Mouse (Mus musculus): ENCODE data around the gene Anapc7.

Anapc7 gene

DNA sequence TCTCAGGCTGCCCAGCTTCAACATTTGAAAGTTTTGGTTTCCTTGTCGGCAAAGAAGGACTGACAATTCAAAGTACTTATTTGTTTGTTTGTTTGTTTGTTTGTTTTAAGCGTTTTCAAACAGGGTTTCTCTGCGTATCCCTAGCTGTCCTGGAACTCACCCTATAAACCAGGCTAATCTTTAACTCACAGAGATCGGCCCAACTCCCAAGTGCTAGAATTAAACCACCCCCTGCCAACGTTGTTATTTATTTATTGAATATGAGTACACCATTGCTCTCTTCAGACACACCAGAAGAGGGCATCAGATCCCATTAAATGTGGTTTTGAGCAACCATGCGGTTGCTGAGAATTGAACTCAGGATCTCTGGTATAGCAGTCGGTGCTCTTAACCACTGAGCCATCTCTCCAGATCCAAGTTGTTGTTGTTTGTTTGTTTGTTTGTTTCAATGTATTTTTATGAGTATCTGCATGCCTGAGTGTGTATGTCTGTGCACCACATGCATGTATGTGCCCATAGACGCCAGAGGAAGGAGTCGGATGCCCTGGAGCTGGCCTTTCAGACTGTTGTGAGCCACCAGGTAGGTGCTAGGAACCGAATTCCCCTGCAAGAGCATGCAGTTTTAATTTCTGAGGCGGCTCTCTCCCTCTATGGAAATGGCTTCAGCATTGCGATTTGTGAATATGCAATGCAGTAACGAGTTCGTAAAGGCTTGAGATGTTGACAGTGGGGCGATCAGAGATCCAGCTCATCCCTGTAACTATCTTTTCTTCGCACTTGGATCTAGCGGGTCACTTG lies at the start of gene Anapc7:
Gene Anapc7 (plus strand): TSS at position 423 of the 798 bp plus-strand sequence.
- DNase-seq (ENCODE audit: extremely low spot score, low spot score) = no peak

DNA sequence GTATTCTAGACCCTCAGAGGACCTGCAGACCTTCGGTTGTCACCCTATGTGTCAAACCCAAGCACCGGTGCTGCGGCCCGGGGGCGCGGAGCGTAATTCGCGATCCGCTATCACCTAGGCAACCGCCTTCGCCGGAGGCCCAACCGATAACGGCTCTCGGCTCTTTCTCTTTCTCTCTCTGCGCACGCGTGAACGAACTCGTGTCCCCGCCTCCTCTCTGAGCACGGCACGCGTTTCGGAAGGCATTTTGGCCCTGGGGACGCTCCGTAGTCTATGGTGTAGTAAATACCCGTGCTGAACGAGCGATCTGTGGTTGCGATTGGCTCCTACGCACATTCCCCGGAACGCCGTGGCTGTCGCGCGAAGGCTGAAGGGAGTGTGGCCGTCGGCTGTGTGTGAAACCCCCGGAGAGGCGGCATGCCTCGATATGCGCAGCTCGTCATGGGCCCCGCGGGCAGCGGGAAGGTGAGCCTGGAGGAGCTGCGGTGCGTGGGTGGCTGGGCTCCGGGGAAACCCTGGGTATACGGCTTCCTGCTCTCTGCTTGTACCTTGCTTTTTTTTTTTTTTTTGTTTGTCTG lies 49.2 kb upstream of the Anapc7 start, which contains the start of gene Fam216a:
Gene Fam216a (minus strand): TSS at position 173 of the 578 bp plus-strand sequence.
- DNase-seq (ENCODE audit: extremely low spot score, low spot score) = peak; percentile 100

DNA sequence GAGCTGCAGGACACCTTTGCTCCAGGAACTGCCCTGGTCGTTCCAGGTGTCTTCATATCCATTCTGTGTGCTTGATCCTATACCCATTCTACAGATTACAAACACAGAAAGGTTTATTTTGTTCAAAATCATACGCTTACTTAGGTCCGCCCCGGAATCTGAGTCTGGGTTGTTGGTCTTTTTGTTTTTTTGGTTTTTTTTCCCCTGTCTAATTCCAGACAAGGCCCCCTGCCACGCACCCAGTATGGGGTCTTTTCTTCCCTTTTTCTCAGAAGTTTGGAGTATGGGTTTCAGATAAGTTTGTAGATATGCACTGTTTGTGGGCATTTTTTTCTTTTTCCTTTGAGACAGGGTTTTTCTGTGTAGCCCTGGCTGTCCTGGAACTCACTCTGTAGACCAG lies 48.6 kb upstream of the Anapc7 start:
- no peak for DNase-seq (ENCODE audit: extremely low spot score, low spot score)

DNA sequence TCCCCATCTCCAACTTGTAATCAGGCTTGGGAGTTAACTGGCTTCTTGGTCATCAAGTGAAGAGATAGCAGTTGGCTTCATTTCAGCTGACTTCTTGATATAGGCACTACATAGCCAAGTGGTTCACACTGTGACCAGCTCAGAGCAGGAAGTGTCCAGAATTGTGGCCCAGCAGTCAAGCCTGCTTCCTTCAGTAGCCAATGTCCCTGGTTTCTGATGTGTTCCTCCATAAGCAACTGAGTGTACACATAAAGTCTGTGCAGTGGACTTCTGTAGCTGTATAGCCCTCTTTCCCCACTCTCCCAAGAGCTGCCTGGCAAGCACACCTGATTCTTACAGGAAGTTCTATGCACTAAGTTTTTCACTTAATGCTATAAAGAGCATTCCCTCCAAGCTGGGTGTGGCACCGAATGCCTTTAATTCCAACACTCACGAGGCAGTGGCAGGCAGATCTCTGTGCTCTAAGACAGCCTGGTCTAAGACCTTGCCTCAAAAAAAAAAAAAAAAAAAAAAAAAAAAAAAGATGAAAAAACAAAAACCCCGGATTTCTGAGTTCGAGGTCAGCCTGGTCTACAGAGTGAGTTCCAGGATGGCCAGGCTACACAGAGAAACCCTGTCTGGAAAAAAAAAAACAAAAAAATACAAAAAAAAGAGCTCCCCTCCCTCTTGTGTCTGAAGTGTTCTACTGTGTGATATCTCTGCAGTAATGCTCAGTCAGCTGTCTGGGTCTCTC lies 44.2 kb upstream of the Anapc7 start:
- no peak for DNase-seq (ENCODE audit: extremely low spot score, low spot score)

DNA sequence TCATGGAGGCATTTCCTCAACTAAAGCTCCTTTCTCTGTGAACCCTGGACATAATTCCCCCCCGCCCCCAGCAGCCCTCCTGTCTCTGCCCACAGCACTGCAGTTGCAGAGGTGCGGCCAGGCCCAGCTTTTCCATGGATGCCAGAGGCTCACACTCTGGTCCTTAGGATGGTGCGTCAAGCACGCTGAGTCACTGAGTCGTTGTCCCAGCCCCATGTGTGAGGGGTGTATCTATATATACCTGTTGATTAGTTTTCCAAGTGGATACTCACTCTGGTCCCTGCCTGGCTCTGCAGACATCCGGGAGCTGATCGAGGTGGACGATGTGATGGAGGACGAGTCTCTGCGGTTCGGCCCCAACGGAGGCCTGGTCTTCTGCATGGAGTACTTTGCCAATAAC lies 43.3 kb upstream of the Anapc7 start:
- DNase-seq (ENCODE audit: extremely low spot score, low spot score) = no peak

DNA sequence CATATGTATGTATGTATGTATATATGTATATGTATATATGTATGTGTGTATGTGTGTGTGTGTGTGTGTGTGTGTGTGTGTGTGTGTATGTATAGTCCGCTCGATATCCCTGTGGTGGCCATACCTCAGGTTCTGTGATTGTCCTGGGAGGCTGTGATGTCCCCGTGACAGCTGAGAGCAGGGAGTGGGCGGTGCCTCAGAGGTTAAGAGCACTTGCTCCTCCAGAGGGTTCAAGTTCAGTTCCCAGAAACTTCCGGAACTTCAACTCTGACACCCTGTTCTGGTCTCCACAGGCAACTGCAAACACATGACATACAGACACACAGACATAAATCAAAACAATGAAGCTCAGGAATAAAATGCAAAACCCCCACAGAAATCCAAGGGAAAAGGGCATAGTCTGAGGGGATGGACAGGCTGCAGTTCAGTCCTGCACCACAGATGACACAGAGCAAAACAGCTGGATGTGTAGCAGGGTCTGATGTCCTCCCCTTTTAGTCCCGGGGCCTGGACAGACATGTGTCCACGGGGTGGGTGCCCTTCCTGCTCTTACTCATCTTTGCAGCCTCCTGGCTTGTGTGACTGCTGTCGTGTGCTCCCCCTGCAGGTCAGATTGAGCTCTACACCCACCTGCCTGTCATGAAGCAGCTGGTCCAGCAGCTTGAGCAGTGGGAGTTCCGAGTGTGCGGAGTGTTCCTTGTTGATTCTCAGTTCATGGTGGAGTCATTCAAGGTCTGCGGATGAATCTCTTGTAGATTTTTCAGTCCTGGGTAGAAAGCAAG lies 41.9 kb upstream of the Anapc7 start:
- peak; percentile 66 for DNase-seq (ENCODE audit: extremely low spot score, low spot score)

DNA sequence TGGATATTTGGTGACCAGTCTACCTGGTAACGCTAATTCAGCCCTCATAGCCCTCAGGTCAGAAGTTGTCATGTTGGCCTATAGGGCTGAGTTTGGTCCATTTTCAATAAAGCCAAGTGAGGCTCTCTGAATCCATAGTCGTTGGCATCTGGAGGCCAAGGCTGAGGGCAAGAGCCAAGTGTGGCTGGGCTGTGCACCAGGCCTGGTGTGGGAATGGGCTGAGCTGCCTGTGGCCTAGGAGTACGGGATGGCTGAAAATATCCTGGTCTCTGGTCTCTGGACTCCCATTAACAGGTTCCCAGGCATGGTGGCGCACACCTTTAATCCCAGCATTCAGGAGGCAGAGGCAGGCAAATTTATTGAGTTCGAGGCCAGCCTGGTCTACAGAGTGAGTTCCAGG lies 31.5 kb upstream of the Anapc7 start:
- no peak for DNase-seq (ENCODE audit: extremely low spot score, low spot score)

DNA sequence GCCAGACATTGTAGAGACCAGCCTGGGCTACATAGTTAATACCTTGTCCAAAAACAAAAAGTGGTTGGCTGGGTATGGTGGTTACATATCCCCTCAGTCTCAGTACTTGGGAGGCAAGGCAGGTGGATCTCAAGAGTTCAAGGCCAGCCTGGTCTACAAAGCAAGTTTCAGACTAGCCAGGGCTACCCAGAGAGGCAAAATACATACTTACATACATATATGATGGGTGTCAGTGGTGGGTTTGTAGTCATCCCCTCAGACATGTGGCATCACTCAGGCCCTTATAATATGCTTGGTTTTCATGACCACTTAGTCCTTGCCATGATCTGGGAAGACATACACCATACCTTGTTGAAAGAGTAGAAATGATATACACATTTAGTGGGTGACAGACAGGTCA lies 30.8 kb upstream of the Anapc7 start:
- no peak for DNase-seq (ENCODE audit: extremely low spot score, low spot score)

DNA sequence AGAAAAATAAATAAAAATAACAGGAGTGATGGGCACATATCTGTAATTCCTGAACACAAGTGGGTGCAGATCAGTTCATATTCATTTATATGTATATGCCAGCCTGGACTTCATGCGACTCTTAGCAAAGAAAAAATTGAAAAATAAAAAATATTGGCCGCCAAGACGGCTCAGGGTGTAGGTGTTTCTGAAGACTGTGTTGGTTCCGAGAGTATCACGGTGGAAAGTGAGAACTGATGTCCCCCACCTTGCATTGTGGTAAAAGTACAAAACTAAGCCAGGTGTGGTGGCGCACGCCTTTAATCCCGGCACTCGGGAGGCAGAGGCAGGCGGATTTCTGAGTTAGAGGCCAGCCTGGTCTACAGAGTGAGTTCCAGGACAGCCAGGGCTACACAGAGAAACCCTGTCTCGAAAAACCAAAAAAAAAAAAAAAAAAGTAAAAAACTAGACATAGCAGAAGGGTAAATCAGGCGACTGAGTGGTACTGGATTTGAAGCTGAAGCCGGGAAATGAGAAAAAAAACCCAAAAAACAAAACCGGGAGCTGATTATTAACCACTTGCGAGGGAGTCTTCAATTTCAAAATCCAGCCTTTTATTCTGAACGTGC lies 30.2 kb upstream of the Anapc7 start:
- no peak for DNase-seq (ENCODE audit: extremely low spot score, low spot score)

DNA sequence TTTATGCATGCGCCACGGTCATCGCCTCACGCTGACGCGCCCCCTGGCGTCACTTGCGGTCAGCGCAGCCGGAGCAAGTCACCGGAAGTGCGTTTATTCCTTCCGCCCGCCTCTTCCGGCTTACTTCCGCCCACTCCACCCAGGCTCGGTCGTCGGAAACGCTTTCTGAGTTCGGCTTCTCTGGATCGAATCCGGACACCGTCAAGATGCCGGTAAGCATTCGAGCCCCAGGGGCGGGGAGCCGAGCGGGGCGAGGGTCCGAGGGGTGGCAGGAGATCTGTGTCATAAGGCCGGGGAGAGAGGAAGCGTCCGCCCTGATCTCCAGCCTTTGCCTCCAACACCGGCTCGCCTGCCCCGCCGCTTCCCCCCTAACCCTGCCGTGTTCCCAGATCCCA lies 29.7 kb upstream of the Anapc7 start, which contains the start of gene Arpc3:
Gene Arpc3 (plus strand): TSS at position 93 of the 395 bp plus-strand sequence.
- peak; percentile 94 for DNase-seq (ENCODE audit: extremely low spot score, low spot score)

DNA sequence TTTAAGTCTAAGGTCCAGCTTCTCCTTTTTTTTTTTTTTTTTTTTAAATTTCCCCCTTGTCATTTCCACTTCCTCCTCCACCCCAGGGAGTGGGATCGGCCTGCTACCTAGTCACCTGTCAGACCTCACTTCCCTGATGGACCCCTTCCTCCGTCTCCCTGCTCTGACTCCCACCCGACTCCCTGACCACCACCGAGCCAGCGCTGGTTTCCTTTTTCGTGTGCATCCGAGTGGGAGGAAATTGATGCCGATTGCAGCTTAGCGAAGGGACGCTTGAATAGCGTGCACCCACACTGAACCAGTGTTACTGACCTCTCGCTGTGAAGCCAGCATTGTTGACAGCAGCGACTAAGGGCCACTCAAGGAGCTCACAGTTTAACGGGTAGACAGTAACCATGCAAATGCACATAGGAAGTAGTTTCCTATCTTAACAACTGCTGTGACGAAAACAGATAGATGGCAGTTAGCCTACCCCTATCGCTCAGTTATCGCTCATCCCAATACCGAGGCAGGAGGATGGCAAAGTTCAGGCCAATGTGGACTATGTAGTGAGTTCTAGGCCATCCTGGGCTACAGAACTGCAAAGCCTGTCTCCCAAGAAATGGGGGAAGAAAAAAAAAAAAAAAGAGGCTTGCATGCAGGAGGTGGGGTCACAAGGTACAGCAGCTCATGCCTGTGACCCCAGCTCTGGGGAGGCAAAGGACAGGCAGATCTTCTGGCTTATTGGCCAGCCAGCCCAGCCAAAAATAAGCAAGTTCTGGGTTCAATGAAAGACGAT lies 29.1 kb upstream of the Anapc7 start:
- no peak for DNase-seq (ENCODE audit: extremely low spot score, low spot score)

DNA sequence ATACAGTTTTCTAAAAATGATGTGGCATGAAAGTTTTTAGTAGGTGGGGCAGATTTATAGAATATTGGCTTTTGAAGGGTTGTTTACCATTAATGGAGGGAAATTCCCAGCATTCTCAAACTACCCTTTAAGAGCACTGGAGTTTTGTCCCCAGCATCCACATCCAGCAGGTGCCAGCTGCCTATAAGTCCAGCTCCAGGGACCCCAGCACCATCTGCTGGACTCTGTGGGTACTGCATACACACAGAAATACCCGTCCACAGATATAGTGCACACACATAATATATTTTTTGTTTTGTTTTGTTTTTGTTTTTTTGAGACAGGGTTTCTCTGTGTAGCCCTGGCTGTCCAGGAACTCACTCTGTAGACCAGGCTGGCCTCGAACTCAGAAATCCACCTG lies 27.6 kb upstream of the Anapc7 start:
- peak; percentile 75 for DNase-seq (ENCODE audit: extremely low spot score, low spot score)

DNA sequence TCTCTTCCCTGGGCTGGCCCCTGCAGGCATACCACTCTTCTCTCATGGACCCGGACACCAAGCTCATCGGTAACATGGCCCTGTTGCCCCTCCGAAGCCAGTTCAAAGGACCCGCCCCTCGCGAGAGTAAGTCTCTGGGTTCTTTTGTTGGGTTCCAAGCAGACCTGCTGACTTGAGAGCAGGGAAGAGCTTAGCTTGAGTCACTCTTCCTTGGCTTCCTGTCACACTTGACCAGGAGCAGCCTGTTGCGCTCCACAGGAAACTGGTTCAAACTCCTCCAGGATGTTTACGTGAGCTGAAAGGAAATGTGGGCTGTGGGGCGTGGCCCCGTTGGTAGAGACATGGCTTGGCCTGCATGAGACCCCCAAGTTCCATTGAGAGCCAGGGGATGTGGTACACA lies 24.7 kb upstream of the Anapc7 start:
- no peak for DNase-seq (ENCODE audit: extremely low spot score, low spot score)

DNA sequence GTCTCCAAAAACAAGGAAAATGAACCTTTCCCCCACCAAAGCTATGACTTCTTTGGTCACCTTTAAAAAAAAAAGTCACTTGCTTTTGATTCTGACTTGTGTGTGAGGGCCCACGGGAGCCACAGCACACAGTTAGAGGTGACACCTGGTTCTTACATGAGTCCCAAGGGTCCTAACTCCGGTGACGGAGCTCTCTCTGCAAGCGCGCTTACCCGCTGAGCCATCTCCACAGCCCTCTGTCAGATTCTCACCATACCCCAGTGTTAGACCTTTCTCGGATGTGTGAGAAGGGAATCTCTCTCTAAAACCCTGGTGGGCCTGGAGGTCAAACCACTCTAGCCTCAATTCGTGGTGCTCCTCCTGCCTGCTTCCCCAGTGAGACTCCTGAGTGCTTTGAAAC lies 24.0 kb upstream of the Anapc7 start:
- no peak for DNase-seq (ENCODE audit: extremely low spot score, low spot score)

DNA sequence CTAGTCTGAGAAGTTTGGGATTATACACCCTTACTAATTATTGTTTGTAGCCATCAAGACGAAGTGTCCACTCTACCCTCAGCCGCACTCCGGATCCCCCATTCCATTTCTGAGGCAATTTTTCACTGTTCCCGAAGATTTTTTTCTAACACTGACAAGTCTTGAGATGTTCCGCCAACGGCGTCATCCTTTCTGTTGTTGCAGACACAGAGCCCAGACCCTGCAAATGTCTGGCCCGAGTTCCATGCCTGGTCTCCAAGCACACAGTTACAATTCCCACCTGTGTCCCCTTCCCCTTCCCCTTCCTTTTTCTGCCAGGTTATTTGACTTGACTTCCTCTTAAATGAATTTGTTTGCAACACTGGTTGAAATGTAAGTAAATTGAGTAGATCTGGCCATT lies 21.6 kb upstream of the Anapc7 start:
- no peak for DNase-seq (ENCODE audit: extremely low spot score, low spot score)

DNA sequence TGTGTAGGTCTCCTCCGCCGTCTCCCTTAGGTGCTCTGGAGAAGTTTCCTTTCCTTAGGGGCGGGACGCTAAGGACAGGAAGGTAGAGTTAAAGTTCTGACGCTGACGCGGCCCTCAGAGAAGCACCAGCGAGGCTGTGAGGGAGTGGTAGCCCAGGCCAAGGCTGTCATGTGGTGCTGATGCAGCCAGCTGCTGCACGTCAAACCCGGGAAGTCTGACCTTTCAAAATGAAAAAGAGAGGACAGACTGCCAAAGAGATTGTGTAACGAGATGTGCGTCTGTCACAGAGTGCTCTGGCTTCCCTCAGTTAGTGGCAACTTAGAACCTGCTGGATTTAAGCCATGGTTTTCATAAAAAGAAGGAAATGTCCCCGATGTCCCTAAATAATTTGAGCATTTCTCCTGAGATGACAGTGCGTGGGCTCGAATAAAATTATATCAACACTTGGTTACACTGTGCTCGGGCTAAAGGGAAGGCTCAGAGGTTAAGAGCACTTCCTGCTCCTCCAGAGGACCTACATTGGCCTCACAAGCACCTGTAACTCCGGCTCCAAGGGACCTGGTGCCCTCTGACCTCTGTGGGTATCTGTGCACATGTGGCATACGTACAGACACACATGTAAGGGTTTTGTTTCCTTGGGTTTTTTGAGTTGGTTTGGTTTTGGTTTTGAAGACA lies 20.7 kb upstream of the Anapc7 start:
- DNase-seq (ENCODE audit: extremely low spot score, low spot score) = no peak

DNA sequence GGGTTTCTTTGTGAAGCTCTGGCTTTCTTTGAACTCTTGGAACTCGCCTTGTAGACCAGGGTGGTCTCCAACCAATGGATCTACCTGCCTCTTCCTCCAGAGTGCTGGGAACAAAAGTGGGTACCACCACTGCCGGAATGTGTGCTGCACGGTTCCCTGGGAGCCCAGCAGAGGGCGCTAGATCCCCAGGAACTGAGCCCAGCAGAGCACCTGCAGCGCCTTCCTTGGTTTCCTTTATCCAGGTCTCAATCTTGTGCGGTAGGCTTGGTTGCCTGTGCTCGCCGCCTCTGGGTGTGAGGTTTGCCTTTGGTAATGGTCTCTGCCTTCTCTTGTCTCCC lies 20.2 kb upstream of the Anapc7 start:
- DNase-seq (ENCODE audit: extremely low spot score, low spot score) = peak; percentile 70

DNA sequence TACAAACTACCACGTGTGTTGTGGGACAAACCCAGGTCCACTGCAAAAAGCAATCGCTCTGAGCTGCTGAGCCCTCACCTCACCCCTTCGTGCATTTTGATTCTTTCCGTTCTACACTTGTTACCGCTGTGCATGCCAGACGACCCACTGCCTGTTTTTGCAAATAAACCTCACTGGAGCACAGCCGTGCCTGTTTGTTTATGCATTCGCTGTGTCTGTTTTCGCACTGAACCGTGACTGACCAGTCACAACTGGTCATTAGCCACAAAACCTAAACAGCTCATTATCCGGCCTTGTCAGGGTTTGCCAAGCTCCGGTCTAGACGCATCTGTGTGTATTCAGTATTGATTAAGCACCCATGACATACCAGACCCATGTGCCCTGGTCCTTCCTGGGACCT lies 19.3 kb upstream of the Anapc7 start:
- DNase-seq (ENCODE audit: extremely low spot score, low spot score) = no peak

DNA sequence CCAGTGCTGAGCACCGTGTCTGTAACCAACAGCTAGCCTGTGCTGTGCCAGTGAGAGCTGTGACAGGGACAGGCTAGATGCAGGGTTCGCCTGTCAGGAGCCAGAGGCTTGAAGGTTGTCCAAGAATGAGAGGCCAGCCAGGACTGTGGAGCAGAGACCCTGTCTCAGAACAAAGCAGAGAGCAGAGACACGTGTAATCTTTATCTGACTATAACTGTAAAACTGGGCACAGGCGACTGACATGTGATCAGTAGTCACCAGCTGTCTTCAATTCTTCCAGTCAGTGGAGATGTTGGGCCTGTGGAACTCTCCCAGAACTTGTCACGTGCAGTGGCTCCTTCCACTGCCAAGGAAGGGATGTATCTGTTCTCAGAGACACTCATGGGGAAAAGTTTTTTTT lies 18.7 kb upstream of the Anapc7 start:
- DNase-seq (ENCODE audit: extremely low spot score, low spot score) = no peak

DNA sequence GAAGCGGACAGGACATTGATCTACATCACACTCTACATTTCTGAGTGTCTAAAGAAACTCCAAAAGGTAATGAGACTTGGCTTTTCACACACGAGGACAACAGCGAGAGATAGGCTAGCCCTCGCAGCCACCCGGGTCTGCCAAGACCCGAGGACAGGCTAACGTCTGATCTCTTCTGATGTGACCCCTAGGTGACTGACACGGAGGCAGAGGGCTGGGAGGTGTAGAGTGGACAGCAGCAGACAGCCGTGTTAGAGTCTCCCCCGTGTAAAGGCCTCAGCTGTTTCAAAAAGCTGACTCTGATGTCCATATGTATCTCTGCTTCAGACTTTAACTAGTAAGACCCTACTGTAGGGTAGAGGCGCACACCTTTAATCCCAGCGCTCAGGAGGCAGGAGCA lies 18.1 kb upstream of the Anapc7 start:
- no peak for DNase-seq (ENCODE audit: extremely low spot score, low spot score)

All from neural tube, embryonic 10.5 days (tissue).